Mouse (Mus musculus) kidney, adult 2 months (tissue): ENCODE results near the gene Ube2o. TPM values are rescaled to one million over a fixed set of nuclear protein-coding genes. Genes with fewer than 3 reads are reported as not detected.

ENCODE experiments used
- DNase-seq: peaks from one replicate; pipeline ENCODE4 v3.0.0; 2021
- H3K27ac ChIP-seq: fragments of 200-500 bp; 2 replicates; pipeline ENCODE4 v1.5.1; 2012; ENCODE audit warnings: low read depth, low read length, control low read depth, inconsistent platforms; ENCODE audit not compliant: insufficient read depth
- H3K27me3 ChIP-seq: fragments of 200-500 bp; replicated peaks from 2 replicates; pipeline ENCODE4 v1.6.1; 2012; ENCODE audit warnings: mild to moderate bottlenecking, moderate library complexity, low read length, inconsistent platforms; ENCODE audit not compliant: control insufficient read depth, insufficient read depth
- H3K36me3 ChIP-seq: fragments of 200-500 bp; 2 replicates; pipeline ENCODE4 v1.6.1; 2012; ENCODE audit warnings: mild to moderate bottlenecking, moderate library complexity, low read length, inconsistent platforms; ENCODE audit not compliant: control insufficient read depth, insufficient read depth
- H3K4me1 ChIP-seq: fragments of 200-500 bp; 2 replicates; pipeline ENCODE4 v1.6.1; 2011; ENCODE audit warnings: low read length; ENCODE audit not compliant: control insufficient read depth, insufficient read depth
- H3K4me3 ChIP-seq: fragments of 200-500 bp; 2 replicates; pipeline ENCODE4 v1.5.1; 2011; ENCODE audit warnings: mild to moderate bottlenecking, low read depth, low read length, control low read depth; ENCODE audit not compliant: insufficient read depth
- CTCF ChIP-seq: fragments of 200-500 bp; conservative IDR thresholded peaks from 2 replicates; pipeline ENCODE4 v1.5.1; 2011; ENCODE audit warnings: low read depth, mild to moderate bottlenecking, control low read depth, low read length, moderate library complexity, mixed read lengths; ENCODE audit not compliant: insufficient read depth, insufficient read length
- POLR2A ChIP-seq: fragments of 200-500 bp; IDR thresholded peaks from one replicate; pipeline ENCODE4 v1.6.1; 2011; ENCODE audit warnings: low read depth, low read length, control low read depth
- WGBS: fragments of 180-500 bp; shearing (Covaris S2); methylation state at CpG from one replicate; pipeline ENCODE4 v1.1.7; 2018; 5-methylcytosine and 5-hydroxymethylcytosine counted together
- polyA plus RNA-seq: library from polyadenylated mRNA; depleted of rRNA; stranded (reverse); fragments of >200 nt; gene quantifications from 2 replicates; pipeline ENCODE4 v1.2.3, GENCODE M21; 2012

Gene Ube2o
- polyA plus RNA-seq, 1 experiment = 10.3 TPM

GRCm38 (mm10) chr11:116506151-116506875 is 74.9 kb downstream of the Ube2o start:
- no peak for TF ChIP-seq CTCF
- TF ChIP-seq POLR2A = no peak
- no peak for DNase-seq
- Histone ChIP-seq H3K4me3 (no peak overlapping the region), H3K36me3 (no peaks in the 10 kb centered on the region), H3K27me3 (no peaks in the 10 kb centered on the region), H3K27ac (no peak overlapping the region), H3K4me1 (peaks cover 8% of the 10 kb centered on the region; the same call in 1 of the 2 replicates)
- WGBS = 77% methylated on average over 17 of the region's 17 CpGs

- no peak overlapping the region for H3K4me3 ChIP-seq
- H3K27ac ChIP-seq = no peak overlapping the region
- peaks cover 8% of the 10 kb centered on the region; the same call in 1 of the 2 replicates for H3K4me1 ChIP-seq
- 75% methylated on average over 5 of the region's 5 CpGs for WGBS
- no peaks in the 10 kb centered on the region for H3K27me3 ChIP-seq
- H3K36me3 ChIP-seq = no peaks in the 10 kb centered on the region
- TF ChIP-seq POLR2A = no peak
- TF ChIP-seq CTCF = no peak
- no peak for DNase-seq
These were observed 75.7 kb downstream of the Ube2o start for GRCm38 (mm10) chr11:116505573-116505972.

GRCm38 (mm10) chr11:116504516-116504915 is 76.7 kb downstream of the Ube2o start:
- no peaks in the 10 kb centered on the region for H3K36me3 ChIP-seq
- peaks cover 8% of the 10 kb centered on the region; the same call in 1 of the 2 replicates for H3K4me1 ChIP-seq
- H3K27me3 ChIP-seq = no peaks in the 10 kb centered on the region
- no peak overlapping the region for H3K4me3 ChIP-seq
- no peak for DNase-seq
- H3K27ac ChIP-seq = no peak overlapping the region
- 85% methylated on average over 17 of the region's 17 CpGs for WGBS
- no peak for TF ChIP-seq CTCF
- no peak for TF ChIP-seq POLR2A

GRCm38 (mm10) chr11:116501005-116501746 is 80.1 kb downstream of the Ube2o start:
- no peak overlapping the region for H3K27ac ChIP-seq
- H3K4me1 ChIP-seq = peaks cover 8% of the 10 kb centered on the region; the same call in 1 of the 2 replicates
- no peak overlapping the region for H3K4me3 ChIP-seq
- H3K27me3 ChIP-seq = no peaks in the 10 kb centered on the region
- WGBS = 15% methylated on average over 7 of the region's 7 CpGs
- DNase-seq = peak; percentile 60
- H3K36me3 ChIP-seq = no peaks in the 10 kb centered on the region
- peak; percentile 52 for TF ChIP-seq CTCF
- no peak for TF ChIP-seq POLR2A

- whole genome bisulfite sequencing = 60% methylated on average over 6 of the region's 6 CpGs
- Histone ChIP-seq H3K4me1 (peaks cover 8% of the 10 kb centered on the region; the same call in 1 of the 2 replicates), H3K27ac (no peak overlapping the region), H3K4me3 (no peak overlapping the region), H3K36me3 (no peaks in the 10 kb centered on the region), H3K27me3 (no peaks in the 10 kb centered on the region)
- DNase-seq = no peak
- TF ChIP-seq POLR2A = no peak
- TF ChIP-seq CTCF = no peak
These were observed 82.2 kb downstream of the Ube2o start for GRCm38 (mm10) chr11:116499018-116499417.

GRCm38 (mm10) chr11:116498596-116498995 is 82.7 kb downstream of the Ube2o start:
- H3K27ac ChIP-seq = no peak overlapping the region
- no peak for DNase-seq
- peaks cover 8% of the 10 kb centered on the region; the same call in 1 of the 2 replicates for H3K4me1 ChIP-seq
- H3K4me3 ChIP-seq = no peak overlapping the region
- no peaks in the 10 kb centered on the region for H3K27me3 ChIP-seq
- WGBS = 38% methylated on average over 34 of the region's 34 CpGs
- no peaks in the 10 kb centered on the region for H3K36me3 ChIP-seq
- TF ChIP-seq CTCF (no peak), POLR2A (no peak)

- H3K4me1 ChIP-seq = no peaks in the 10 kb centered on the region; the same call in 1 of the 2 replicates
- WGBS = 83% methylated on average over 4 of the region's 4 CpGs
- no peak overlapping the region for H3K27ac ChIP-seq
- H3K27me3 ChIP-seq = no peaks in the 10 kb centered on the region
- no peak overlapping the region for H3K4me3 ChIP-seq
- no peaks in the 10 kb centered on the region for H3K36me3 ChIP-seq
- DNase-seq = no peak
- TF ChIP-seq CTCF (no peak), POLR2A (no peak)
These were observed 83.9 kb downstream of the Ube2o start for GRCm38 (mm10) chr11:116497313-116497712.
